Mouse (Mus musculus): ENCODE data around the gene Pink1. TPM values are rescaled to one million over a fixed set of nuclear protein-coding genes. Genes with fewer than 3 reads are reported as not detected.

Gene Pink1
- total RNA-seq, 2 experiments from 2014 or later = 171 to 188 TPM

Small RNA genes within 50 kb of the gene (microRNA-seq; reads per million reads assigned to microRNA genes)
- gene Gm27646 (not detected), gene Mir7019 (6.5 reads per million, percentile 8 among the genes with 10 or more reads in this experiment)

Other genes with a start within 250 kb of the Pink1 start
- 100 to 1,000 TPM; 153 to 170 TPM for gene Hp1bp3, start 110.0 kb downstream of the Pink1 start, total RNA-seq (2021)
- gene Sh2d5, start 75.9 kb downstream of the Pink1 start, total RNA-seq (2021) = 1 to 10 TPM; 1.2 to 1.6 TPM
- gene Kif17, start 75.9 kb downstream of the Pink1 start, total RNA-seq (2021) = 1 to 10 TPM; 3.1 to 3.5 TPM
- 100 to 1,000 TPM; 118 to 129 TPM for gene Ddost, start 21.6 kb downstream of the Pink1 start, total RNA-seq (2021)
- 10 to 100 TPM; 12.3 to 13.4 TPM for gene Cda, start 41.7 kb upstream of the Pink1 start, total RNA-seq (2021)
- gene Fam43b, start 70.2 kb upstream of the Pink1 start, total RNA-seq (2021) = 1 to 10 TPM; 1.8 to 2.0 TPM
- 10 to 100 TPM; 54.7 to 56.9 TPM for gene Mul1, start 108.4 kb upstream of the Pink1 start, total RNA-seq (2021)
- 10 to 100 TPM; 17.3 to 22.9 TPM for gene Camk2n1, start 128.0 kb upstream of the Pink1 start, total RNA-seq (2021)